Mouse (Mus musculus) embryonic fibroblast, embryonic 13.5 days (primary cell): ENCODE results near the gene Yy1.

Experiments used
- CTCF ChIP-seq: IDR thresholded peaks from 2 replicates; pipeline ENCODE4 v1.5.1; 2011; ENCODE audit warnings: mild to moderate bottlenecking, control low read depth, low read length, moderate library complexity, borderline replicate concordance; ENCODE audit not compliant: insufficient read depth
- POLR2A ChIP-seq: IDR thresholded peaks from 2 replicates; pipeline ENCODE4 v1.6.1; 2011; ENCODE audit warnings: low read depth, mild to moderate bottlenecking, control low read depth, low read length, moderate library complexity

DNA sequence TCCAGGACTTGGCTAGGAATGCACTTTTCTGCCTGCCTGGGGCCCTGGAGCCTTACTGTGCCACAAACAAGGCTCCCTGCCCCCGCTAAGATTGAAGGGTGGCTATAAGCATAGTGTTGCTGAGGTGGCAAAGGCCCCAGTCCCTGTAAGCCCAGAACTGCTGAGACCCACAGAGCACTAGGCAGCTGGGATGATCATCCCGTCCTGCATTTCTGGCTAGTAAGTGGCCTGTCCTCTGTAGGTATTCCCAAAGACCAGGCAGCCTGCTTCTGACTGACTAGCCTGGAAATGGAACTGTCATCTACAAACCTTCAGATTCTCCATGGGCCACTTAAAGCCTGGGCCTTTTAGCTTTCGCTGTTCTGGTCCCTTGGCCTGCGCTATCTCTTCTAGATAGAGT lies 27.7 kb downstream of the Yy1 start:
- TF ChIP-seq CTCF (no peak), POLR2A (no peak)
